Mouse (Mus musculus) testis, adult 2 months (tissue): Measurements from ENCODE around the gene Hoxb1. TPM values are rescaled to one million over a fixed set of nuclear protein-coding genes. Genes with fewer than 3 reads are reported as not detected.

ENCODE experiments used
- H3K27ac ChIP-seq: fragments of 200-500 bp; 2 replicates; pipeline ENCODE4 v1.5.1; 2012; ENCODE audit warnings: low read depth, low read length; ENCODE audit not compliant: control insufficient read depth, insufficient read depth
- H3K27me3 ChIP-seq: fragments of 200-500 bp; 2 replicates; pipeline ENCODE4 v1.6.1; 2012; ENCODE audit warnings: mild to moderate bottlenecking, low read length, moderate library complexity; ENCODE audit not compliant: control insufficient read depth, insufficient read depth
- H3K36me3 ChIP-seq: fragments of 200-500 bp; 2 replicates; pipeline ENCODE4 v1.6.1; 2012; ENCODE audit warnings: mild to moderate bottlenecking, low read length; ENCODE audit not compliant: control insufficient read depth, insufficient read depth
- H3K4me1 ChIP-seq: fragments of 200-500 bp; 2 replicates; pipeline ENCODE4 v1.6.1; 2012; ENCODE audit warnings: low read length; ENCODE audit not compliant: control insufficient read depth, insufficient read depth
- H3K4me3 ChIP-seq: fragments of 200-500 bp; 2 replicates; pipeline ENCODE4 v1.5.1; 2012; ENCODE audit warnings: low read depth, mild to moderate bottlenecking, low read length, moderate library complexity, mixed read lengths; ENCODE audit not compliant: control insufficient read depth
- CTCF ChIP-seq: fragments of 200-500 bp; IDR thresholded peaks from 2 replicates; pipeline ENCODE4 v1.5.1; 2012; ENCODE audit warnings: low read depth, mild to moderate bottlenecking, inconsistent platforms, low read length, moderate library complexity; ENCODE audit not compliant: control insufficient read depth, insufficient read depth, insufficient replicate concordance
- POLR2A ChIP-seq: fragments of 200-500 bp; IDR thresholded peaks from 2 replicates; pipeline ENCODE4 v1.6.1; 2012; ENCODE audit warnings: low read depth, mild to moderate bottlenecking, inconsistent platforms, low read length, moderate library complexity; ENCODE audit not compliant: control insufficient read depth
- polyA plus RNA-seq: library from polyadenylated mRNA; depleted of rRNA; stranded (reverse); fragments of >200 nt; gene quantifications from 2 replicates; pipeline ENCODE4 v1.2.3, GENCODE M21; 2012

Gene Hoxb1
- polyA plus RNA-seq, 1 experiment: not detected

- Histone ChIP-seq H3K4me1 (peaks cover 18% of the 10 kb centered on the region), H3K27ac (no peak overlapping the region), H3K27me3 (peaks cover 22% of the 10 kb centered on the region), H3K36me3 (no peaks in the 10 kb centered on the region), H3K4me3 (no peak overlapping the region; the same call in 1 of the 2 replicates)
- TF ChIP-seq POLR2A (no peak), CTCF (no peak)
These were observed 21.3 kb upstream of the Hoxb1 start for GRCm38 (mm10) chr11:96344061-96344877.

GRCm38 (mm10) chr11:96344878-96345159 is 20.7 kb upstream of the Hoxb1 start:
- H3K4me3 ChIP-seq: no peak overlapping the region
- TF ChIP-seq CTCF (no peak), POLR2A (no peak)
- H3K36me3 ChIP-seq: no peaks in the 10 kb centered on the region
- peaks cover 22% of the 10 kb centered on the region for H3K27me3 ChIP-seq
- H3K4me1 ChIP-seq: peaks cover 19% of the 10 kb centered on the region
- no peak overlapping the region for H3K27ac ChIP-seq

- Histone ChIP-seq H3K4me3 (peak overlapping the region; percentile 0), H3K4me1 (peaks cover 20% of the 10 kb centered on the region), H3K27ac (no peak overlapping the region), H3K36me3 (no peaks in the 10 kb centered on the region), H3K27me3 (peaks cover 21% of the 10 kb centered on the region)
- no peak for TF ChIP-seq CTCF
- TF ChIP-seq POLR2A: no peak
These were observed 20.2 kb upstream of the Hoxb1 start for GRCm38 (mm10) chr11:96345220-96345892.

- no peak overlapping the region for H3K27ac ChIP-seq
These were observed 19.4 kb upstream of the Hoxb1 start for GRCm38 (mm10) chr11:96345893-96346806.

GRCm38 (mm10) chr11:96346916-96347520 is 18.5 kb upstream of the Hoxb1 start:
- H3K27ac ChIP-seq: no peak overlapping the region
- no peak for TF ChIP-seq POLR2A
- no peak for TF ChIP-seq CTCF
- H3K27me3 ChIP-seq: peaks cover 15% of the 10 kb centered on the region
- H3K4me3 ChIP-seq: no peak overlapping the region
- H3K4me1 ChIP-seq: peaks cover 14% of the 10 kb centered on the region
- H3K36me3 ChIP-seq: no peaks in the 10 kb centered on the region

More at GRCm38 (mm10) chr11:96345893-96346806, 19.4 kb upstream of the Hoxb1 start:
- H3K27me3 ChIP-seq: peaks cover 18% of the 10 kb centered on the region
- H3K36me3 ChIP-seq: no peaks in the 10 kb centered on the region
- peak overlapping the region; percentile 0 for H3K4me3 ChIP-seq
- H3K4me1 ChIP-seq: peaks cover 20% of the 10 kb centered on the region
- TF ChIP-seq POLR2A (no peak), CTCF (no peak)

GRCm38 (mm10) chr11:96347717-96348116 is 17.8 kb upstream of the Hoxb1 start:
- Histone ChIP-seq H3K4me1 (peaks cover 14% of the 10 kb centered on the region), H3K4me3 (no peak overlapping the region), H3K27me3 (peaks cover 19% of the 10 kb centered on the region), H3K27ac (no peak overlapping the region), H3K36me3 (no peaks in the 10 kb centered on the region)
- no peak for TF ChIP-seq POLR2A
- TF ChIP-seq CTCF: no peak
